Mouse (Mus musculus) spleen, embryonic (tissue): ENCODE data around the gene Hspa2.

ENCODE experiments used
- CTCF ChIA-PET: fragments of 350-600 bp; sonication (Branson Sonifier 250); formaldehyde crosslinking; loops from one replicate; lab custom pipeline; 2022; lab: Charles Lee

Hspa2 gene

GRCm38 (mm10) chr12:76403886-76404537, at the start of gene Hspa2:
Hspa2 (plus strand) TSS chr12:76404176.
- CTCF ChIA-PET: no interaction called here

- CTCF ChIA-PET: interaction anchor here (0.6 to 0.7 kb wide), 2 partner anchors 21 to 41 kb away, joined by 3 to 4 read pairs; no protein-coding TSS in a partner anchor
These were observed 43.1 kb upstream of the Hspa2 start for GRCm38 (mm10) chr12:76360868-76361267.

- CTCF ChIA-PET: interaction anchor here (0.6 kb wide), 1 partner anchor 21 kb away, joined by 3 read pairs; no protein-coding TSS in a partner anchor
These were observed 42.3 kb upstream of the Hspa2 start for GRCm38 (mm10) chr12:76361405-76362302.

- CTCF ChIA-PET: no interaction called here
These were observed 41.7 kb upstream of the Hspa2 start for GRCm38 (mm10) chr12:76362303-76362676.

GRCm38 (mm10) chr12:76366276-76366675, 37.7 kb upstream of the Hspa2 start:
- CTCF ChIA-PET: no interaction called here

- CTCF ChIA-PET: no interaction called here
These were observed 36.6 kb upstream of the Hspa2 start for GRCm38 (mm10) chr12:76367096-76367995.

GRCm38 (mm10) chr12:76368201-76368789, 35.7 kb upstream of the Hspa2 start:
- CTCF ChIA-PET: no interaction called here

- CTCF ChIA-PET: no interaction called here
These were observed 35.2 kb upstream of the Hspa2 start for GRCm38 (mm10) chr12:76368790-76369205.

- CTCF ChIA-PET: no interaction called here
These were observed 34.6 kb upstream of the Hspa2 start, which contains the start of gene Zbtb25 for GRCm38 (mm10) chr12:76369206-76369977. Zbtb25 (minus strand) TSS chr12:76369602.

- CTCF ChIA-PET: no interaction called here
These were observed 33.8 kb upstream of the Hspa2 start, which contains the start of gene Zbtb1 for GRCm38 (mm10) chr12:76369978-76370830. Zbtb1 (plus strand) TSS chr12:76370266.

GRCm38 (mm10) chr12:76370831-76371571, 33.0 kb upstream of the Hspa2 start:
- CTCF ChIA-PET: no interaction called here

GRCm38 (mm10) chr12:76372046-76372445, 31.9 kb upstream of the Hspa2 start:
- CTCF ChIA-PET: no interaction called here

- CTCF ChIA-PET: interaction anchor here (0.6 kb wide), 1 partner anchor 41 kb away, joined by 8 read pairs; no protein-coding TSS in a partner anchor
These were observed 30.8 kb upstream of the Hspa2 start for GRCm38 (mm10) chr12:76372881-76373818.

GRCm38 (mm10) chr12:76373991-76374390, 30.0 kb upstream of the Hspa2 start:
- CTCF ChIA-PET: interaction anchor here (0.6 kb wide), 1 partner anchor 26 kb away, joined by 7 read pairs; no protein-coding TSS in a partner anchor

GRCm38 (mm10) chr12:76374911-76375310, 29.1 kb upstream of the Hspa2 start:
- CTCF ChIA-PET: no interaction called here

GRCm38 (mm10) chr12:76375506-76375905, 28.5 kb upstream of the Hspa2 start:
- CTCF ChIA-PET: no interaction called here

- CTCF ChIA-PET: no interaction called here
These were observed 27.3 kb upstream of the Hspa2 start for GRCm38 (mm10) chr12:76376649-76377048.
